Mouse (Mus musculus) gastrocnemius, postnatal 36 days (tissue): ENCODE measurements at regions not wholly inside any gene's neighbourhood (a gene's known extent, or its start where the extent isn't known, plus 50 kb on each side); places are given as distances from the start of the nearest gene placed in this dataset.
A peak's percentile ranks its signal among the peaks of the same experiment; 100 is the strongest.

Experiments
- DNase-seq, 2 experiments: peaks; one replicate each; pipeline ENCODE4 v3.0.0; 2022
- intact Hi-C: fragments of 180-260 bp; cut with DNase I; formaldehyde crosslinking; loops from one replicate; pipeline ENCODE4 v1.15.1; 2025

DNA sequence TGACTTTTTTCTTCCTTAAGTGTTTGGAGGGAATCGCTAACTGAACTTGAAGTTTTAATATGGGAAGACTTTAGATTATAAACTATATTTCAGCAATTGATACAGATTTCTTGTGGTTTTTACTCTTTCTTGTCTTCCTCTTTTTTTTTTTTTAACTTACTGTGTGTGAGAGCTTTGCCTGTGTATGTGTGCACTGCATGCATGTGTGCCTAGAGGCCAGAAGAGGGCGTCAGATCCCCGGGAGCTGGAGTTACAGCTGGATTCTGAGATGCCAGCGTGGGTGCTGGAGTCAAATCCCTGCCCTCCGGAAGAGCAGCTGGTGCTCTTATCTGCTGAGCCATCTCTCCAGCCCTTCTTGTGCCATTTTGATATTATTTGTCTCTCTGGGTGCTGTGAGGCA lies 129.6 kb downstream of the Trim33 start:
- intact Hi-C loops = no loop called here
- DNase-seq = no peak

DNA sequence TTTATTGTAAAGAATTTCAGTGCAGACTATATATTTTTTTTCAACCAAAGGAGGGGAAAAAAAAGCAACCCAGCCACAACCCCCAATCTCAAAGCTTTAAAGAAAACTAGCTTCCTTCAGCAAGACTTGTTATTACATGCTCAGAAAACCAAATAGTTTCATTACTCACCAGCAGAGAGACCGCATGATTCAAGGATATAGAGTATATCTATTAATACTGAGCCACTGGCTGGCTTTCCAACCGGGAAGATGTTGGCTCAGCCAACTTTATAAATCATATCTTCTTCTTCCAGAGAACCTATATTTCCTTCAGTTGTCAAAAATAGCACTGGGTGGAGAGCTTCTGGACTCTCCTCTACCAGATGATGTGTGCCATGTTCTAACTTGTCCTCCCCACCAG lies 133.2 kb downstream of the Trim33 start:
- intact Hi-C loops = no loop called here
- no peak for DNase-seq

DNA sequence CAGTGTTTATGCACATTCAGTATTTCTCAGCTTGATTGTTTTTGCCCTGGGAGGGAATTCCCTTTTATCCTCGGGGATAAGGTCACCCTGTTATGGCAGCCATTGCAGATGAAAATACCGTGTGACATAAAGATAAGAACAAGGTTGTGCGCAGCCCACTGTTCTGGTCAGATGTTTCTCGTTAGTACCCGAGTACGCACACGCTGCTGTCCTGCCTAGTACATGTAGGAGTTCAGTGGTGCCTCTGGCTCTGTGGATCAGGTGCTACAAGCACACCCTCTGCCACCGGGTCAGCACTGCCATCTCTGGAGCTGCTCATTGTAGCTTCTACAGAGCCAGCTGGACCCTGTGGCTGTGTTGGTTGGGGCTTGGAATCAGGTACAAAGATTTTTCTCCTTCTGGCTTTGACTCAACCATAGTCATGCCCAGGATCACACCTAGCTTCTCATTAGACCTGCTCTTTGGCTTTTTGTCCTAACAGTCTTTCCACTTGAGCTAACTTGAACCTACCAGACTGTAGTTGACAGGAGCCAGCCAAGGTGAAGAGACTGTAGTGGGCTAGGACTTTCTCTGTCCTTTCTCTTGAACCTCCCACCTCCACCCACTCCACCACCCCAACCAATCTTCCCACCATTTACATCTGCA lies 136.1 kb downstream of the Trim33 start:
- DNase-seq = no peak
- intact Hi-C loops = no loop called here

DNA sequence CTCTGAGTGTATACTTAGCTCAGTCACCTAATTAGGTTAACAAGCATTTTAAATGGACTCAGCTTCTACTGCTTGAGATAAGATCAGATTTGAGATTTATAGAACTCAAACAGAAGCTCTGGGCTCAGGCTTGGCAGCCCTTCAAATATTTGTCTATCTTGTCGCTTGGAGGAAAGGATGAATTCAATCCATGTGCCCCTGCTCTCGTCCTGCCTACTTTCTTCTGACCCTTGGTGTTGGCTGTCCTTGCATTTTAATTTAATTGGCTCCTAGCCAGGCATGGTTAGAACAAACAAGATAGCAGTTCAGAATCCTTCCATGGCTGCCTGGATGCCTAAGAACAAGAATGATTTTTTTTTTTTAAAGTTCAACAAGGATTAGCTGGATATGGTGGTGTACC lies 137.2 kb downstream of the Trim33 start:
- intact Hi-C loops = no loop called here
- no peak for DNase-seq

DNA sequence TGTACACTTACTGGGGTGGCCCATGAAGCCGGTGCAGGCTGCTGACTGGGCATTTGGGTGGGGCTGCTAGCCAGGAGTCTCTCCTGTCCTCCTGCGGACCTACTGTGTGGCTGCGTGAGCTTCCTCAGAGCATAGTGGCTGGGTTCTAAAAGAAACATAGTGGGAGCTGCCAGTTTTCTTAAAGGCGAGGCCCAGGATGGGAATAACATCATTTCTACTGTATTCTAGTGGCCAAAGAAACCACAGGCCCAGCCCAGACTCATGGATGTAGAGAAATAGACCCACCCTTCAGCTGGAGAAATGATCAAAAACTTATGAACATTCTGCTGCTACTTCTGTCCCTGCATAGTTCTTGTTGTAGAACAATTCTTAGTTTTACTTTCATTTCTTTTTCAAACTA lies 138.7 kb downstream of the Trim33 start:
- intact Hi-C loops = no loop called here
- DNase-seq = no peak

DNA sequence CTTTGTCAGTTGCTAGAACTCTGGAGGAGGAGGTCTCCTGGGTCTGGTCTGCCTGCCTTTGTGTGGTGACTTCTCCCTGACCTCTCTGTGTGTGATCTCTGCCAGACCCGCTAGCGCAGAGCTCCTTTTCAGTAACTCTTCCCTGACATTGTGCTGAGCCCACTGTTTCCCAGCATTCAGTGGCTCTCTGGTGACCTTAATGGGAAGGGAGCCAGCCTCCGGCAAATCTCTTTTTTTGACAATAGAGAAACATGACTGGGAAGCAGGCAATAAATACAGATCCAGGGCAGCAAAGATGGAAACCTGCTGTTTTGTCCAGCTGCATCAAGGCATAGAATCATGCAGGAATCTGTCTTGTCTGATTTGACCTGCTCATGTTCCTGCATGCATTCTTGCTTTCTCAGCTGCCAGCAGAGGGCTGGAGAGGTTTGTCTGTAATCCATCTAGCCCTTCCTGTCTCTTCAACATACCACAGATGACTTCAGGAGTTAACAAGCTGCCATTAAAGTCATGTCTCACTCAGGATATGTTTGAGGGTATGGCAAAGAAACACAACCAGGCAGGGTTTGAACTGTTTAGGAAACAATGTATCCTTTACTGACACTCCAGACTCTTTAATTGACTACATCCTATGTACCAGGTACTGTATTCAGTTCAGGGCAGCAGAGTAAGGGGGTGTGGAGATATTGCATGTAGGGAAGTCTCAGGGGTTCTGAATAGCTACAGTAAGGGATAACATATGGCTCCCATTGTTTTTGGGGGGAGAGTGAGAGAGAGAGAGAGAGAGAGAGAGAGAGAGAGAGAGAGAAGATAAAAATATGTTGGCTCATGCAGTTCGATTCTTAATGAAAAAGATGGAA lies 140.9 kb downstream of the Trim33 start:
- intact Hi-C loops = no loop called here
- peak in 1 of 2 experiments; percentile 16 for DNase-seq

DNA sequence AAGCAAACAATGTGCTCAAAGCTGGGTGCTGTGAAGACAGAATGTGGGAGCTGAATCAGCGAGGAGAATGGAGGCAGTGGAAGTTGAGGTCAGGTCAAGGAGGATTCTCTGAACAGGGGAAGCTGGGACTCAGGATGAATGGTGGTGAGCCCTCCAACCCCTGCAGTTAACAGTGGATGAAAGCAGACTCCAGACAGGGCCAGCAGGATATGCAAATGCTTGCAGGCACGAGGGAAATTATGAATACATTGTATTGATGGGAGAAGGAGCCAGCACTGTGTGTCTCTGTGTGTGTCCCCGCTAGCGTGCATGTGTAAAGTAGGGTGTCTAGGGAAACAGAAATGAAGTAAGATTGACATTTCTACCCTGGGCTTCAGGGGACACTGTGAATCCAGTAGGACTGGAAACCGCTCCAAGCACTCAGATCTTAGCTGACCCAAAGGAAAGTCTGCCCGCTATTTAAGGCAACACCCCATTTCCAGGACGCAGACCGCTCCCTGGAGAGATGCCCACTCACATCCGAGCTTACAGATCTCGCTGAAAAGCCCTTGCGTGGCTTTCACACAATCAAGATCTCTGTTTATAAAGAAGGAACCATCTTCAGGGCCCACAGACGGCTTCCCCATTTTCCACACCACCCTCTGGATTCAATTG lies 141.7 kb downstream of the Trim33 start:
- intact Hi-C loops = no loop called here
- DNase-seq = no peak

DNA sequence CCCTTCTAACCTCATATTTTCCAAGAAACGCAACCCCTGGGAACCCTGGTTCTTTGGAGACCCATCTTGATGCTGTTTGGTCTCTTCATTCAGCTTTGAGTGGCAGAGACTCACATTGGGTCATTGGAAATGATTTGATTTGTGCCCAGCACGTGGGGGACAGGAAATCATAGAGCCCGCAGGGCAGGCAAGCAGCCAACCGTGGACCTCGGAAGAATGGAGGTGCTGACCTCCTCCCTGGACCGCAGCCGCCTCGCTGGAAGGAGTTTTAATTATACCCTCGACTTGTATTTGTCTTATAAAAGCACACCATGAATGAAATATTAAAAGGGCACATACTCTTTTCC lies 142.2 kb downstream of the Trim33 start:
- no peak for DNase-seq
- intact Hi-C loops = no loop called here

DNA sequence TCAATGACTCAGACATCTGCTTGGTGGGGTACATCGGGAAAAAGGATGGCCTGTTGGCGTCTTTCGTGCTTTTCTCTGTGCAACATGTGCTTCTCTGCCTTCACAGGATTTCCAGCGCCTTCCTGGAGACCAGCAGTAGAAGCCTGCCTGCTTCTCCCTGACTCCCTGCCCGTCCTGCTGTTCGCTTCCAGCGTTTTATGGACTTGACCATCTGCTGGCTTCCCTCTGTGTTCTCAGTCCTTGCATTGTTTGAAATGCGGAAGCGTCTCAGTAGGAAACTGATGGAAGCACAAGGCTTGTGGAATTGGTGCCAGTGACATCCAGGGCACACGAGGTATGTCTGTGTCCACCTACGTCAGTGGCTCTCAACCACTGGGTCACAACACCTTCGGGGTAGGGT lies 143.7 kb downstream of the Trim33 start:
- intact Hi-C loops = no loop called here
- DNase-seq = no peak

DNA sequence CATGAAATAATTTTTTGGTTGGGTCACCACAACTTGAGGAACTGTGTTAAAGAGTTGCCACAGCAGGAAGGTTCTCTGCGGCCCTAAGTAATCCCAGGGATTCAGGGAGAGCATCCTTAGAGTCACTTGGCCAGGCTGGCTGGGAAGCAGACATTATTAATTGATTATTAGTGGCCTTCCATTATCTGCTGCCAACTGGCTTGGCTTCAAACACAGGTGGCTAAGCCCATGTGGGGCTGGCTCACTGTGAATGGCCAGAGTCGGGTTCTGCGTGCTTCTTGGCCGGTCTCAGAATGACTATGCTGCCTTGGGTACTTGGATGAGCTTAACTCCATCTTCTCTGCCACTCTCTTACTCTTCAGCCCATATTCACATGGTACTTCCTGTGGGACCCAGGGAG lies 144.2 kb downstream of the Trim33 start:
- intact Hi-C loops = no loop called here
- peak in 1 of 2 experiments; percentile 5 for DNase-seq

DNA sequence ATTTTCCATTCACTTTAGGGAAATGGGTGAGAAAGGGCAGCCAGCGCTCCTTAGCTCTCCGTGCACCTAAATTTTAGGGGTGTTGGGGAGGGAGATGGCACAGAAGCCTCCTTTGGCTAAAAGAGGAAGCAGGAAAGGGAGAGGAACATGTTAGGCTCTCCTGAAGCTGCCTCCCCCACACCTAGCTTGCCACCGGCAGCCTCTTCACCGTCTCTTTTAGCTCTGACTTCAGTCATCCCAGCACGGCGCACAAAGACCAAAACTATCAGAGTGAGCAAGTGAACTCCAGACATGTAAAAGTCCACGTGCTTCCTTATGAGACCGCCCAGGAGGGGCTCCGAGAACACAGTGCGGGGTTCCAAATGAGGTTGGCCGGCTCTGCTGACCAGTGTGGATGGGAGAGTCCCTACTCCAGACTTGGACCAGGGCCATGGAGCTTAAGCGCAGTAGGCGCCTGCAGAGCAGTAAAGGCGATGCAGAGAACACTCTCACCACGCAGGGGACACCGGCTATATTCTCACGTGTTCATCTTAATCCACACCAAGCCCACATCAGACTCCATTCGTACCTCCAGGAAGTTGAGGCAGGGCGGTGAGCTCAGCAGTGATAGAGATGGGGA lies 146.8 kb downstream of the Trim33 start:
- DNase-seq = peak in 1 of 2 experiments; percentile 16

DNA sequence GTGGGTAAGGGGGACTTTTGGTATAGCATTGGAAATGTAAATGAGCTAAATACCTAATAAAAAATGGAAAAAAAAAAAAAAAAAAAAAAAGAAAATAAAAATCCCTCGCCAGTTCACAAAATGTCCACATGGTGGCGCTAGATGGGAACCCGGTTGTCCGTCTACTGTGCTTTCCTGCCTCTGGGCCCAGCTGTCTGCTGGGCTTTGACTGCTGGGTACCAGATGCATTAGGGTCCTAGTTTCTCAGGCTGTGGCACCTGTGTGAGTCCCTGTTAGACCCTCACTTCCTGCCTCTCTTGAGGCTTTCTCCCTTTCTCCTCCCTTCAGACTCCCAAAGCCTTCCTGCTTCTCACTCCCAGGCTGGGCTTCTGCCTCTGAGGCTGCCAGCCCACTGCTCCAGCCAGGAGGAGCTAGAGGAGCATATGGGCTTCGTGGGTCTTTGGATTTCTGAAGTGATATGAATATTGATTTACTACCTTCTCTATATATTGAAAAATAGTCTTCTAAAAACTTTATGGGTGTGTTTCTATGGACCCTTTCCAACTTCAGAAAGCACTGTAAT lies 145.7 kb upstream of the Syt6 start:
- no peak for DNase-seq
- intact Hi-C loops = no loop called here

More for the DNA sequence above, 146.8 kb downstream of the Trim33 start:
- intact Hi-C loops = no loop called here

DNA sequence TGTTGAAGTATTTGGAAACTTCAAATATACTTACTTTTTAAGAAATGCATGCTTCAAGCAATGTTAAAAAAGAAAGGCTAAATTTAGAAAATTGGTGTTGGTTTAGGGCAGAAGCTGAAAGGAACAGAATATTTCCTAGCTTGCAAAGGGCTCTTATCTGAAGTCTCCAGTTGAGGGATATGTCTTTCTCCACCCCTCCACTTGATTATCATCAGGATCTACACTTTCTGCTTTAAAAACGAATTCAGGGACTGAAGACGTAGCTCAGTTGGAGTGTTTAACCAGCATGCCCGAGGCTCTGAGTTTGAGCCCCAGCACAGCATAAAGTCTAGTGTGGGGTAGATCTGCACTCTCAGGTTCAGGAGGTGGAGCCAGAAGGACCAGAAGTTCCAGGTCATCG lies 144.9 kb upstream of the Syt6 start:
- intact Hi-C loops = loop anchor here (5.0 kb wide), 1 partner anchor 307 kb away; the partner anchor contains the start of genes Gm10964 and Olfml3

DNA sequence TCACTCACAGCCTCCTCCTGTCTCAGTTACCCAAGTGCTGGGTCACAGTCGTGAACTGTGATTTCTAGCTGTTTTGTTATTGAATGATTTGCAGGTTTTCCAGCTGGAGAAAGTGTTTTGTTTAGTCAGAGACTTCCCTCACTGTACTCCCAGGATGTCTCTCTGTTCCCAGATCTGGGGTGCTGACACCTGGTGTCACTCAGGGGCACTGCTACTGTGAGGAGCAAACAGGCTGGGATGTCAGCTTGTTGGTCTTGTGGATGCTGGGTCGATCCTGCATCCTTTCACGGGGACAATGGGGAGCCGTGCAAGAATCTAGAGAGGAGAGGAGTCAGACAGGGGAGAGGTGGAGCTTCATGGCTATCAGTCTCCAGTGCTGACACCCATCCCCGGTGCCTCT lies 142.8 kb upstream of the Syt6 start:
- DNase-seq = no peak
- intact Hi-C loops = loop anchor here (5.0 kb wide), 1 partner anchor 305 kb away; the partner anchor contains the start of genes Gm10964 and Olfml3

More for the DNA sequence above, 144.9 kb upstream of the Syt6 start:
- no peak for DNase-seq

DNA sequence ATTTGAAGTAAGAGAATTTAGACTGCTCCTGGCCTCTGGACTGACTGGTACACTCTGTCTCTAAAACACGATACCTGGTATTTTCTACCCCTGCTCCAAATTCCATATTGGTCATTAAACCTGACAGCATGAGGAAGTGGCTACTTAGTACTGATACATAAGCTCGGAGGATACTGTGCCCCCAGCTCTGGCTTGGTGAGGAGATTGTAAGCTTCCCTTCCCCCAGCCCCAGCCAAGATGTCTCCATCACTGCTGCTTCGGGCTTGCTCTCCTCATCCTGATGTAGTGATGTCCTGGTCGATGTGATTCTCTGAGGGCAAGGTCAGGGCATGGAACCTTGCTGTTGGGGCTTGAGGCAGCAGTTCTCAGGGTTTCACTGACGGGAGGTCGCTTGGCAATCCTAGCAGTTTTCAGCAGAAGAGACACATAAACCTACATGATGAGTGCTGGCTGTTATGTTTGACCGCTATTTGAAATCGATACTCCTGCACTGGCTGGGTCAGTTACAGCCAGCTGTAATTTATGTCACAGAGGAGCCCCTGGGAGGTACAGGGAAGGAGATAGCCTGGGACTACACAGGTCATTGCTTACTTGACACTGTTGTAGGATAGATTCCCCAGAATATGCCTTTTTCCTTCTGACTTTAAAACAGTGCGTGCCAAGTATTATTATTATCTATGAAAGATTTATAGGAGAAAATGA lies 138.0 kb upstream of the Syt6 start:
- intact Hi-C loops = no loop called here
- no peak for DNase-seq

DNA sequence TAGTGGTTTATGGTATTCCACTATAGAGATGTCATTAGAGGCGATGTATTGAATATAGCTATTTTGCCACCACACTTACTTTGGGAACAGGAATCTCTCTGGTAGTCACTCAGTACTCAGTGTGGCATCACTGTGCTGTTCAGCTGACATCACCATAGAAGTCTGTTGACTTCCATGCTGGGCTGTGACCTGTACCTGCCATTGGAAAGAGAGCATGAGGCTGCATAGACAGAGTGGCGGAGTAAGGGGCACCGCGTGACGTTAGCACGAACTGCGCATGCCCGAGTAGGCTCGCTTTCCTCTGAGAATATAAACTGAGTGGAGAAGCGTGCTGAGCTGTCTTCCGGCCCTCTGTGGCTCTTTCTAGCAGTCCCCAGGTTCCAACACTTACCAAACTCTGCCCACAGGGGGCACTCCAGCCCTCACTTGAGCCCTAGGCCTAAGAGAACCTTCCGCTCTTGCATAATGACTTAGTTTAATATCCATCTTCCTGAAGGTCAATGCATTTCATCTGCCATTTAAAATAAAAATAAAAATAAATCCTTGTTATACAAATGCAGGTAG lies 136.2 kb upstream of the Syt6 start:
- DNase-seq = peak; percentile 36 to 45
- intact Hi-C loops = no loop called here

DNA sequence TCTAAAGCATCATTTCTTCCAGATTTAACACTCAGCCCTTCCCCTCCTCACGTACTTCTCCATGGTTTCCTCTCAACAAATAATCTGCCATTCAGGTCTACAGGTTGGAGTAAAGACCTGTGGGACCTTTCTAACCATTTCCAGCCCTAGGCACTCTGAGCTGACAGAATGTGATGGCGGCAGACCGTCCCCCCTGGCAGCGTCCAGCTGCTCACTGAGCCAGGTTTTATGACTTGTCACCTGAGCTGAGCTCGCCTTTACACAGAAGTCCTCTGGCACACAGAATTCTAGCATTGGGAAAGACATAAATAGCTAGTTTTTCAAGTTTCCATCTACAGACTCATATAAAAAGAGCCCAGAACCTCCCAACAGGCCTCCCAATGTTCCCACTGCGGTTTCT lies 131.8 kb upstream of the Syt6 start:
- intact Hi-C loops = no loop called here
- no peak for DNase-seq

DNA sequence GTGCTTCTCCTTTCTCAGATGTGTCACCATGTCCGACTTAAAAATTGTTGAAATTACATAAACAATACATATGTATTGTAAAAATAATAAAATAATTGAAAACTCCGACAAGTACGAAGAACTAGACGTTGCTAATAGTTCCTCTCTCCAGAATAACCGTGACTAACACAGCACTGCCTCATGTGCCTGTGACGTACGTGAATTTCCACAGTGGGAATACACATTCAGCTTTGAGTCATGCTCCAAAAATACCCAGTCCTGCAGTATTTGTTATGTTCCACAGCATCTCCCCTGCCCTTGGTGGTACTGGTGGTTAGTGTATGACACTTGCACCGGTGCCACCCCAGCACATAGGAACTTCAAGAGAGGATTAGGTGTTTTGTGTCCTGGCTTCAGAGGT lies 129.2 kb upstream of the Syt6 start:
- intact Hi-C loops = no loop called here
- DNase-seq = no peak

DNA sequence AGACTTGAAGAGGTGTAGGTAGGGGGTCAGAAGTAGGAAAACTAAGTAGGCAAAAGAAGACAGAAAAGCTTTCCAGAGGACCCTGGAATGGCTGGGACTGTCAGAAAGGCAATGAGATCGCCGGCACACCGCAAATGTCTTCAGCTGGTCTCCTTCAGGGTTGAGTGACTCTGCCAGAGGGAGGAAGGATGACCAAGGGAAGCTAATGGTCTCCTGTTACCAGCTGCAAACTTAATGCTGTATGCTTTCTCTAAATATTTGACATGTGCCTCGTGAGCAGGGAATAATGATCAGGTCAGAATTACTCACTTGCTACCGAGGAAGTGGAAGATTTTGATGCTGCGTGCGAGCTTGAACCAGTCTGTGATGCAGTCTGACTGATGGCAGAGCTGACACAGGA lies 125.2 kb upstream of the Syt6 start:
- intact Hi-C loops = no loop called here
- DNase-seq = no peak

DNA sequence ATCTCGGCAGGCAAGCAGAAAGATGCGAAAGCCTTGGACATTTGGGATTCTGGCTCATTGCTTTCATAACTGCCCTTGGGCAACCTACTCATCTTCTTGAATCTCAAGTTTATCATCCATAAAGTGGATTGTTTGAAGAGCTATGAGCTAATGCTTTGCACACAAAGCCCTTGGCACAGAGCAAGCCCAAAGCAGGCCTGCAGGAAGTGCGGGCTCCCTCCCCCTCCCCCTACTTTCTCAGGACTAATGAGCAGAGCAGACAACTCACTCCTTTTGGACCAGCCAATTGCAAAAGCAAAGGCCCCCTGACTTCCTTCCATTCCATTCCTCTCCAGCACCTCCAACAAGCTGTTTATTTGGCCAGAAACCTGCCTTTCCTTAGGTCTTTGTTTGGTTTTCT lies 123.1 kb upstream of the Syt6 start:
- intact Hi-C loops = no loop called here
- no peak for DNase-seq
